In genomic region chr6:86627946-86628345, GRCm38 (mm10) we compare ENCODE assay signal across 1 mouse cellular context.
TF ChIP-seq lines count a peak whose summit lies in the region.

Asprv1 (plus strand) TSS chr6:86628164.

TF ChIP-seq in MEL, 35 proteins besides CTCF, POLR2A, EP300 and RAD21 (continued from another document):
- TF ChIP-seq TAL1 (IDR thresholded peaks at IDR 0.05; ENCODE audit: low read length) (no peak), GABPA (IDR thresholded peaks at IDR 0.05; ENCODE audit: low read depth, low read length) (no peak), POLR2AphosphoS2 (IDR thresholded peaks at IDR 0.05; ENCODE audit: low read length) (no peak), POLR2AphosphoS5 (IDR thresholded peaks at IDR 0.05; ENCODE audit: borderline replicate concordance, low read depth, low read length) (no peak), SIN3A (IDR thresholded peaks at IDR 0.05; ENCODE audit: low read length) (no peak), BHLHE40 (IDR thresholded peaks at IDR 0.05; ENCODE audit: borderline replicate concordance, low read depth, low read length) (no peak), ZNF384 (IDR thresholded peaks at IDR 0.05; ENCODE audit: low read depth, low read length) (no peak)
TF ChIP-seq in MEL: peak in this region for 0.
